Comparison of ENCODE assay signal across 15 mouse cellular contexts in genomic region chr17:73602552-73603478, GRCm38 (mm10).
DNase-seq lines count a peak whose midpoint lies in the region; ATAC-seq and TF ChIP-seq lines count a peak whose summit lies in the region.
"Had no signal": no experiment of that assay in that cellular context is flagged by ENCODE, and none has a peak within 500 bp of the region (broad histone marks: within the 10 kb centered on the region; RNA-seq: fewer than 3 reads in every experiment).

No protein-coding gene starts in this region.

- no peak for ATAC-seq in hindbrain, postnatal 0 days
- ATAC-seq in hindbrain, embryonic 12.5 days (ENCODE audit: low FRiP score), result no peak

- H3K9me3 ChIP-seq in hindbrain, postnatal 0 days (ENCODE audit: low read length), result no peaks in the 10 kb centered on the region
- H3K9me3 ChIP-seq in hindbrain, embryonic 12.5 days (replicated peaks), result no peaks in the 10 kb centered on the region
- H3K9me3 ChIP-seq: heart, embryonic 10.5 days; limb, embryonic 15.5 days; megakaryocyte, embryonic 14.5 days; neural tube, embryonic 13.5 days had no signal

- H3K36me3 ChIP-seq in hindbrain, postnatal 0 days (ENCODE audit: insufficient read depth, low read length), result no peaks in the 10 kb centered on the region
- no peaks in the 10 kb centered on the region for H3K36me3 ChIP-seq in hindbrain, embryonic 12.5 days
- H3K36me3 ChIP-seq: heart, embryonic 10.5 days; limb, embryonic 15.5 days; neural tube, embryonic 13.5 days had no signal

- H3K4me2 ChIP-seq in hindbrain, postnatal 0 days (ENCODE audit: low read depth, low read length), result no peak overlapping the region
- H3K4me2 ChIP-seq in hindbrain, embryonic 12.5 days (replicated peaks), result no peak overlapping the region
- H3K4me2 ChIP-seq: limb, embryonic 15.5 days; neural tube, embryonic 13.5 days had no signal

- no peak overlapping the region for H3K9ac ChIP-seq in hindbrain, postnatal 0 days (replicated peaks; ENCODE audit: low read length)
- H3K9ac ChIP-seq in hindbrain, embryonic 12.5 days, result no peak overlapping the region
- H3K9ac ChIP-seq: limb, embryonic 15.5 days; neural tube, embryonic 13.5 days had no signal

- no peak overlapping the region for H3K4me3 ChIP-seq in hindbrain, postnatal 0 days (ENCODE audit: low read length)
- H3K4me3 ChIP-seq in hindbrain, embryonic 12.5 days, result no peak overlapping the region
- no peak overlapping the region for H3K4me3 ChIP-seq in left cerebral cortex, adult 2 months
- H3K4me3 ChIP-seq: heart, embryonic 10.5 days; limb, embryonic 15.5 days; megakaryocyte, embryonic 14.5 days; neural tube, embryonic 13.5 days had no signal

- peak; percentile 54 for DNase-seq in hindbrain, postnatal 0 days (ENCODE audit: low spot score)
- peak; percentile 32 to 43 for DNase-seq in right cerebral cortex, postnatal 10 days (ENCODE audit: low spot score in 2 of 2)
- no peak for DNase-seq in right cerebral cortex, postnatal 25 days
- DNase-seq in kidney, adult 9 months, result peak; percentile 91
- peak; percentile 35 for DNase-seq in retina, postnatal 7 days (ENCODE audit: low read depth, low spot score)
- no peak for DNase-seq in embryo, embryonic 9.5 days (ENCODE audit: extremely low spot score)
- DNase-seq in left cerebral cortex, adult 2 months (ENCODE audit: extremely low spot score in 1 of 2, low spot score in 2 of 2), result no peak
- DNase-seq: adrenal gland, postnatal 14 days; gastrocnemius, postnatal 25 days; lung, adult 2 months had no signal

- no peak overlapping the region for H3K27ac ChIP-seq in hindbrain, postnatal 0 days
- H3K27ac ChIP-seq in hindbrain, embryonic 12.5 days, result no peak overlapping the region
- H3K27ac ChIP-seq in left cerebral cortex, adult 2 months, result no peak overlapping the region
- H3K27ac ChIP-seq: heart, embryonic 10.5 days; limb, embryonic 15.5 days; neural tube, embryonic 13.5 days had no signal

- H3K4me1 ChIP-seq in hindbrain, postnatal 0 days (ENCODE audit: insufficient read depth, low read length), result 0 out of 2 replicates have a peak, but pooled peaks cover 3% of the 10 kb centered on the region
- H3K4me1 ChIP-seq in hindbrain, embryonic 12.5 days, result 0 out of 2 replicates have a peak, but pooled peaks cover 4% of the 10 kb centered on the region
- H3K4me1 ChIP-seq: limb, embryonic 15.5 days; megakaryocyte, embryonic 14.5 days had no signal

- TF ChIP-seq CTCF in hindbrain, postnatal 0 days (IDR thresholded peaks at IDR 0.05; ENCODE audit: low read depth), result no peak
- TF ChIP-seq CTCF in left cerebral cortex, adult 2 months (IDR thresholded peaks at IDR 0.05), result no peak

- intact Hi-C loops in left cerebral cortex, adult 2 months (cut with DNase I), result no loop called here

- H3K27me3 ChIP-seq in hindbrain, postnatal 0 days (ENCODE audit: insufficient read depth, low read length), result no peaks in the 10 kb centered on the region
- no peaks in the 10 kb centered on the region for H3K27me3 ChIP-seq in hindbrain, embryonic 12.5 days
- H3K27me3 ChIP-seq: limb, embryonic 15.5 days; megakaryocyte, embryonic 14.5 days; neural tube, embryonic 13.5 days had no signal

- 58% methylated on average over 5 of the region's 5 CpGs for WGBS in hindbrain, postnatal 0 days
- 77% methylated on average over 5 of the region's 5 CpGs for WGBS in hindbrain, embryonic 12.5 days

Comparison
In these comparisons a context has a peak if more than half of its experiments do, and no peak if none do; other contexts are left out.
1. DNase-seq: peak in hindbrain, postnatal 0 days (single experiment), right cerebral cortex, postnatal 10 days (2 of 2), kidney, adult 9 months (single experiment) and retina, postnatal 7 days (single experiment); none in right cerebral cortex, postnatal 25 days (single experiment), embryo, embryonic 9.5 days (single experiment) and left cerebral cortex, adult 2 months (0 of 2).